Mouse (Mus musculus) liver, postnatal 0 days (tissue): ENCODE data around the gene Epn3. TPM values are rescaled to one million over a fixed set of nuclear protein-coding genes. Genes with fewer than 3 reads are reported as not detected.

Experiments
- ATAC-seq: fragments of 200-750 bp; cut with Nextera tagmentation; 2 replicates; pipeline ENCODE4 v1.8.0; 2017; ENCODE audit warnings: mild to moderate bottlenecking, moderate library complexity
- DNase-seq: peaks from one replicate; pipeline ENCODE4 v3.0.0-alpha.2; 2016
- H3K27ac ChIP-seq: fragments of 300-500 bp; sonication (generic); 2 replicates; pipeline ENCODE4 v1.5.1; 2014; ENCODE audit warnings: antibody characterized with exemption, moderate library complexity, mild to moderate bottlenecking, low read depth
- H3K27me3 ChIP-seq: fragments of 300-500 bp; sonication (generic); 2 replicates; pipeline ENCODE4 v1.6.1; 2014; ENCODE audit warnings: low read length, control low read depth, mixed read lengths; ENCODE audit not compliant: insufficient read depth
- H3K36me3 ChIP-seq: fragments of 300-500 bp; sonication (generic); replicated peaks from 2 replicates; pipeline ENCODE4 v1.6.1; 2014; ENCODE audit warnings: mild to moderate bottlenecking, control low read depth, low read length, moderate library complexity, mixed read lengths; ENCODE audit not compliant: insufficient read depth
- H3K4me1 ChIP-seq: fragments of 300-500 bp; sonication (generic); 2 replicates; pipeline ENCODE4 v1.6.1; 2014; ENCODE audit warnings: antibody characterized with exemption, mild to moderate bottlenecking, control low read depth; ENCODE audit not compliant: insufficient read depth
- H3K4me2 ChIP-seq: fragments of 300-500 bp; sonication (generic); 2 replicates; pipeline ENCODE4 v1.6.1; 2014; ENCODE audit warnings: low read depth, mild to moderate bottlenecking, low read length, moderate library complexity, mixed read lengths
- H3K4me3 ChIP-seq: fragments of 300-500 bp; sonication (generic); 2 replicates; pipeline ENCODE4 v1.5.1; 2014; ENCODE audit warnings: low read depth, low read length
- H3K9ac ChIP-seq: fragments of 300-500 bp; sonication (generic); replicated peaks from 2 replicates; pipeline ENCODE4 v1.6.1; 2014; ENCODE audit warnings: mild to moderate bottlenecking, moderate library complexity
- H3K9me3 ChIP-seq: fragments of 300-500 bp; sonication (generic); 2 replicates; pipeline ENCODE4 v1.6.1; 2016; ENCODE audit warnings: mild to moderate bottlenecking, control low read depth, low read length, mixed read lengths
- CTCF ChIP-seq: sonication (generic); IDR thresholded peaks from 2 replicates; pipeline ENCODE4 v1.5.1; 2016; ENCODE audit warnings: antibody characterized with exemption, low read depth
- EP300 ChIP-seq: IDR thresholded peaks from 2 replicates; pipeline ENCODE4 v1.6.1; 2016; ENCODE audit warnings: antibody characterized with exemption, low read depth, mild to moderate bottlenecking
- WGBS: fragments of 180-500 bp; shearing (Covaris S2); extraction: QIAGEN DNeasy Blood & Tissue Kit; methylation state at CpG from one replicate; pipeline ENCODE4 v1.1.7; 2014; ENCODE audit not compliant: insufficient replicate concordance; 5-methylcytosine and 5-hydroxymethylcytosine counted together
- polyA plus RNA-seq: library from polyadenylated mRNA; unstranded; fragments of >200 nt; fragmentation: Nextera tagmentation; extraction: Ambion mirVana; gene quantifications from 2 replicates; pipeline ENCODE4 v1.2.1, GENCODE M21; 2015

Epn3 gene
- polyA plus RNA-seq, 1 experiment from 2014 or later: 0.21 TPM

- DNase-seq: no peak
- H3K4me3 ChIP-seq: no peak overlapping the region
Measured at GRCm38 (mm10) chr11:94456347-94456746, 43.4 kb downstream of the Epn3 start.

GRCm38 (mm10) chr11:94455161-94455820 is 44.5 kb downstream of the Epn3 start:
- DNase-seq (no peak), ATAC-seq (no peak)
- H3K4me1 ChIP-seq: no peaks in the 10 kb centered on the region
- H3K27me3 ChIP-seq: 0 out of 2 replicates have a peak, but pooled peaks cover 4% of the 10 kb centered on the region
- WGBS: 72% methylated on average over 10 of the region's 10 CpGs
- H3K9ac ChIP-seq: no peak overlapping the region
- H3K4me2 ChIP-seq: peak overlapping the region; percentile 19
- no peak overlapping the region for H3K4me3 ChIP-seq
- TF ChIP-seq EP300: no peak
- H3K36me3 ChIP-seq: no peaks in the 10 kb centered on the region
- no peak overlapping the region for H3K27ac ChIP-seq
- H3K9me3 ChIP-seq: no peaks in the 10 kb centered on the region

More at GRCm38 (mm10) chr11:94456347-94456746, 43.4 kb downstream of the Epn3 start:
- Histone ChIP-seq H3K4me2 (peak overlapping the region; percentile 19), H3K9ac (no peak overlapping the region), H3K9me3 (no peaks in the 10 kb centered on the region), H3K4me1 (no peaks in the 10 kb centered on the region), H3K27me3 (0 out of 2 replicates have a peak, but pooled peaks cover 4% of the 10 kb centered on the region), H3K36me3 (no peaks in the 10 kb centered on the region), H3K27ac (no peak overlapping the region)
- no peak for TF ChIP-seq CTCF
- no peak for TF ChIP-seq EP300
- ATAC-seq: peak; percentile 76
- whole genome bisulfite sequencing: 70% methylated on average over 3 of the region's 3 CpGs

- Histone ChIP-seq H3K36me3 (no peaks in the 10 kb centered on the region), H3K9me3 (no peaks in the 10 kb centered on the region), H3K4me2 (no peak overlapping the region), H3K27ac (no peak overlapping the region), H3K27me3 (0 out of 2 replicates have a peak, but pooled peaks cover 4% of the 10 kb centered on the region), H3K4me3 (no peak overlapping the region), H3K9ac (no peak overlapping the region), H3K4me1 (no peaks in the 10 kb centered on the region)
- DNase-seq: no peak
- WGBS: 64% methylated on average over 5 of the region's 5 CpGs
- TF ChIP-seq CTCF (no peak), EP300 (no peak)
- ATAC-seq: no peak
Measured at GRCm38 (mm10) chr11:94454756-94455155, 45.0 kb downstream of the Epn3 start.

GRCm38 (mm10) chr11:94451091-94451773 is 48.5 kb downstream of the Epn3 start:
- no peak overlapping the region for H3K9ac ChIP-seq
- no peaks in the 10 kb centered on the region for H3K4me1 ChIP-seq
- H3K36me3 ChIP-seq: no peaks in the 10 kb centered on the region
- ATAC-seq (no peak), DNase-seq (no peak)
- no peaks in the 10 kb centered on the region for H3K9me3 ChIP-seq
- no peak overlapping the region for H3K27ac ChIP-seq
- whole genome bisulfite sequencing: 66% methylated on average over 12 of the region's 12 CpGs
- H3K4me3 ChIP-seq: no peak overlapping the region
- H3K27me3 ChIP-seq: 0 out of 2 replicates have a peak, but pooled peaks cover 4% of the 10 kb centered on the region
- TF ChIP-seq EP300 (no peak), CTCF (no peak)
- no peak overlapping the region for H3K4me2 ChIP-seq

GRCm38 (mm10) chr11:94449886-94450285 is 49.9 kb downstream of the Epn3 start:
- no peak for DNase-seq
- no peak overlapping the region for H3K4me3 ChIP-seq
- TF ChIP-seq EP300: no peak
- no peak for TF ChIP-seq CTCF
- H3K9ac ChIP-seq: no peak overlapping the region
- no peak for ATAC-seq
- H3K27ac ChIP-seq: no peak overlapping the region
- 0 out of 2 replicates have a peak, but pooled peaks cover 4% of the 10 kb centered on the region for H3K27me3 ChIP-seq
- no peaks in the 10 kb centered on the region for H3K36me3 ChIP-seq
- H3K4me1 ChIP-seq: no peaks in the 10 kb centered on the region
- no peaks in the 10 kb centered on the region for H3K9me3 ChIP-seq
- no peak overlapping the region for H3K4me2 ChIP-seq
- 42% methylated on average over 5 of the region's 5 CpGs for WGBS

GRCm38 (mm10) chr11:94449239-94449638 is 50.5 kb downstream of the Epn3 start:
- no peak for TF ChIP-seq EP300
- no peak for TF ChIP-seq CTCF
- no peak overlapping the region for H3K27ac ChIP-seq
- no peaks in the 10 kb centered on the region for H3K9me3 ChIP-seq
- ATAC-seq (no peak), DNase-seq (no peak)
- H3K36me3 ChIP-seq: no peaks in the 10 kb centered on the region
- no peak overlapping the region for H3K9ac ChIP-seq
- no peak overlapping the region for H3K4me2 ChIP-seq
- H3K4me1 ChIP-seq: no peaks in the 10 kb centered on the region
- H3K4me3 ChIP-seq: no peak overlapping the region
- H3K27me3 ChIP-seq: 0 out of 2 replicates have a peak, but pooled peaks cover 4% of the 10 kb centered on the region
- WGBS: 60% methylated on average over 8 of the region's 8 CpGs
